Comparison of ENCODE assay signal across 27 mouse cellular contexts in genomic region chrX:150471416-150471815, GRCm38 (mm10).
"Had no signal": no experiment of that assay in that cellular context is flagged by ENCODE, and none has a peak within 500 bp of the region (broad histone marks: within the 10 kb centered on the region; RNA-seq: fewer than 3 reads in every experiment).

No protein-coding gene starts in this region.

- H3K4me3 ChIP-seq: limb, embryonic 10.5 days; limb, embryonic 12.5 days; limb, embryonic 13.5 days; limb, embryonic 15.5 days; liver, embryonic 12.5 days; liver, embryonic 13.5 days; liver, embryonic 15.5 days; lung, embryonic 15.5 days; megakaryocyte, embryonic 14.5 days; midbrain, embryonic 10.5 days; midbrain, embryonic 12.5 days; midbrain, embryonic 13.5 days; midbrain, embryonic 15.5 days; myocyte; neural tube, embryonic 12.5 days had no signal

- H3K4me1 ChIP-seq: limb, embryonic 10.5 days; limb, embryonic 12.5 days; limb, embryonic 13.5 days; limb, embryonic 15.5 days; lung, embryonic 15.5 days; midbrain, embryonic 10.5 days; midbrain, embryonic 12.5 days; midbrain, embryonic 13.5 days; midbrain, embryonic 15.5 days; neural tube, embryonic 12.5 days had no signal

- H3K27ac ChIP-seq: limb, embryonic 10.5 days; limb, embryonic 12.5 days; limb, embryonic 13.5 days; limb, embryonic 15.5 days; liver, embryonic 12.5 days; liver, embryonic 13.5 days; liver, embryonic 14.5 days; liver, embryonic 15.5 days; lung, embryonic 15.5 days; macrophage; midbrain, embryonic 10.5 days; midbrain, embryonic 12.5 days; midbrain, embryonic 13.5 days; midbrain, embryonic 15.5 days; neural tube, embryonic 12.5 days had no signal

- H3K27me3 ChIP-seq: limb, embryonic 12.5 days; limb, embryonic 13.5 days; limb, embryonic 15.5 days; liver, embryonic 12.5 days; liver, embryonic 13.5 days; liver, embryonic 15.5 days; lung, embryonic 15.5 days; midbrain, embryonic 12.5 days; midbrain, embryonic 13.5 days; midbrain, embryonic 15.5 days; neural tube, embryonic 12.5 days had no signal

- H3K9me3 ChIP-seq: limb, embryonic 10.5 days; limb, embryonic 12.5 days; limb, embryonic 13.5 days; limb, embryonic 15.5 days; liver, embryonic 12.5 days; liver, embryonic 13.5 days; liver, embryonic 15.5 days; lung, embryonic 15.5 days; megakaryocyte, embryonic 14.5 days; midbrain, embryonic 10.5 days; midbrain, embryonic 12.5 days; midbrain, embryonic 13.5 days; midbrain, embryonic 15.5 days; neural tube, embryonic 12.5 days had no signal

- DNase-seq: liver; liver, embryonic 13.5 days; liver, postnatal 0 days; lung, adult 18-20 months; lung, adult 2 months; lung, embryonic 14.5 days; lung, postnatal 10 days; lung, postnatal 14 days; lung, postnatal 36 days; lung, postnatal 4 days; midbrain, embryonic 14.5 days had no signal

- H3K36me3 ChIP-seq: limb, embryonic 10.5 days; limb, embryonic 12.5 days; limb, embryonic 13.5 days; limb, embryonic 15.5 days; liver, embryonic 12.5 days; liver, embryonic 13.5 days; liver, embryonic 15.5 days; lung, embryonic 15.5 days; midbrain, embryonic 10.5 days; midbrain, embryonic 12.5 days; midbrain, embryonic 13.5 days; midbrain, embryonic 15.5 days; neural tube, embryonic 12.5 days had no signal

- H3K9ac ChIP-seq: limb, embryonic 12.5 days; limb, embryonic 13.5 days; limb, embryonic 15.5 days; liver, embryonic 12.5 days; liver, embryonic 13.5 days; liver, embryonic 14.5 days; liver, embryonic 15.5 days; liver, postnatal 0 days; lung, embryonic 14.5 days; lung, embryonic 15.5 days; midbrain, embryonic 12.5 days; midbrain, embryonic 13.5 days; midbrain, embryonic 15.5 days; neural tube, embryonic 12.5 days had no signal
